Mouse (Mus musculus) lung, postnatal 14 days (tissue): ENCODE measurements around the gene Fndc4.
A peak's percentile ranks its signal among the peaks of the same experiment; 100 is the strongest.

Source experiments
- DNase-seq: peaks from one replicate; pipeline ENCODE4 v3.0.0; 2021

The Fndc4 gene

DNA sequence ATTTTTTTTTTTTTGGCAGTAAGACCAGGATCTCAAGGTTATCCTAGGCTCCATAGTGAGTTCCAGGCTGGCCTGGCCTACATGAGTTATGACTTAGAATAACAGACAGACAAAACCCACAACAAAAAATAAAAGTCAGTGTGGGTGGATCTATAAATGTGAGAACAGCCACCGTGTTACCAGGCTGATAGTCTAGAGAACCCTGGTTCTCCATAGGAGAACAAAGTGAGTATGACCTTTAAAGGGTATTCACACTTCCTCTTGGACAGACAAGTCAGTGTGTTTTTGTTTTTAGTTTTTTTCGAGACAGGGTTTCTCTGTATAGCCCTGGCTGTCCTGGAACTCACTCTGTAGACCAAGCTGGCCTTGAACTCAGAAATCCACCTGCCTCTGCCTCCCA is 39.9 kb downstream of the Fndc4 start:
- no peak for DNase-seq

DNA sequence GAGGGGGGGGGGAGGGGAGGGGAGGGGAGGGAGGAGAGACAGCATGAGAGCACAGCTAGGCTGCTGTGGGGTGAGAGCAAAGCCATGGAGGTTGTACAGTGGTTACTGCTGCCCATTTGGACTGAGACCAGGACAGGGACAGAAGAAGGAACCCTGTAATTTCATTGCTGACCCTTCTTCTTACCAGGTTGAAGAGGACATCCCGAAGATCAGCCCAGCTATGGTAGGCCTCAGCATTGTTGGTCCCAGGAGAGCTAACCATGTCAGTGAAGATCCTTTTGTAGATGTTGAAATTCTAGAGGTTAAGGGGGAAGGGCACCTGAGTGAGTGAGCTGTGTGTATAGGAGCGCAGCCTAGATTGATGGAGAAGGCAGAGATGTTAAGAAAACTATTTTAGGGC is 40.5 kb downstream of the Fndc4 start:
- DNase-seq, result no peak

DNA sequence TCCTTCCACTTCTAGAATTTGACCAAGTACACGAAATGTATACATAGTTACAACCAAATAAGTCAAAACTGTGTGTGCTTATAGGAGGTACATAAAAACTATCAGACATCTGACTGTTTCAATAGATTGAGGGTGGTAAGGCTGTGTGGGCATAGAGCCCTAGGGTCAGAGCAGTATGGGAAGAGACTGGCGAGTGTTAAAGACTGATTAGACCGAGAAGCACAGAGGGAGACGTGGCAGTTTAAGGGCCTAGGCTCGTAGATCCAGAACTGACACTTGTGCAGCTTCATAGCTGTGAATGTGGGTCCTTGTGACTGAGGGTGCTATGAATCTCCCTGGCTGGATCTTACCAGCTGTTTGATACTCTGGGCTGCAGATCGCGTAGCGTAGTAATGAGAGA is 41.0 kb downstream of the Fndc4 start:
- no peak for DNase-seq

DNA sequence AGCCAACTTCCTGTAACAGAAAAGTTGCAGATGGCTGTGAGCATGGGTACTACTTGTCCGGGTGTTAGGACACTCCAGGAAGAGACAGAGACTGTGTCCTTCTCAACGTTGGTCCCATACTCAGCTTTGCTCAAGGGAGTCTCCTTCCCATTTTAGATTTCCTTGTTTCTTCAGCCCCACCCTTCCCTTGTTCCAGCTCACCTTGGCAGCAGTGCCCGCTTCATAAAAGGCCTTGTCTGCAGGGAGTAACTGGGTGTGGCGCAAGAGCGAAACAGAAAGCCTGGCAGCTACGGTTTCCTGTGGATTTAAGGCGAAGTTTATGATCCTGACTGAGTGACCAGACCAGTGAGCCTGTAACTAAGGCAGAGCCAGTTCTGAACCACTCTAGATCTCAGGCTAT is 41.4 kb downstream of the Fndc4 start:
- DNase-seq, result peak; percentile 65

GRCm38 (mm10) chr5:31253806-31254205 is 42.1 kb downstream of the Fndc4 start:
- no peak for DNase-seq

DNA sequence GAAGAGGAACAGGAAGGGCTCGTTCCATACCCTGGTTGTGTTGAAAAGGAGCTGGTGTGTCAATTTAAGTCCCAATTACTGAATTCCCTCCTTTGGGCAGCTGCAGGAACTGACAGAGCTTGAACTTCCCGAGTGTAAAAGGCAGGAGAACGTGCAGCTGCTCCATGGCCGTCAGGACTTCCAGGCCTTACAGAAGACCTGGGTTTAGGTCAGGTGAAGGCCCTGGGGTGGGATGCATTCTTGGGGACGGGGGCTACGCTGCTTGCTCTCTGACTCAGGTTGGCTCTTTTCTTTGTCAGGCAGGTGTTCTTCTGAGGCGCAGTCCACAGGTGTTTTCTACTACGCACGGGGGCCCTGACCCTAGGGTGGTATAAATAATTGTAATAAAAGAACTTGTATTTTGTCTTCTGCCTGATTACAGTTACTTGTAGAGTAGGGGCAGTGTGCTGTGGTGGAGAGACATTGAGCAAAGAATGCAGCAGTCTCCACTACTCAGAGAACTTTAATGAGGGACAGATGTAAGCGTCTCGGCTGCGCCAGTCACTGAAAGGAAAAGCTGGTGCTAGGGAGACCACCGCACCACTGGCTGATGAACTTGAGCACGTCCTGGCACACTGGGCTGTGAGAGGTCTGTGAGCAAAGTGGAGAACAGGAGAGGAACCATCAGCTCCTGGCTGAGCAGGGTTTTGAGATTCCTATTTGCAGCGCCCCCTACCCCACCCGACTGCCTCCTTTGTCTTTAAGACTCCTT is 42.9 kb downstream of the Fndc4 start:
- no peak for DNase-seq

GRCm38 (mm10) chr5:31252151-31252550 is 43.7 kb downstream of the Fndc4 start:
- DNase-seq, result no peak

DNA sequence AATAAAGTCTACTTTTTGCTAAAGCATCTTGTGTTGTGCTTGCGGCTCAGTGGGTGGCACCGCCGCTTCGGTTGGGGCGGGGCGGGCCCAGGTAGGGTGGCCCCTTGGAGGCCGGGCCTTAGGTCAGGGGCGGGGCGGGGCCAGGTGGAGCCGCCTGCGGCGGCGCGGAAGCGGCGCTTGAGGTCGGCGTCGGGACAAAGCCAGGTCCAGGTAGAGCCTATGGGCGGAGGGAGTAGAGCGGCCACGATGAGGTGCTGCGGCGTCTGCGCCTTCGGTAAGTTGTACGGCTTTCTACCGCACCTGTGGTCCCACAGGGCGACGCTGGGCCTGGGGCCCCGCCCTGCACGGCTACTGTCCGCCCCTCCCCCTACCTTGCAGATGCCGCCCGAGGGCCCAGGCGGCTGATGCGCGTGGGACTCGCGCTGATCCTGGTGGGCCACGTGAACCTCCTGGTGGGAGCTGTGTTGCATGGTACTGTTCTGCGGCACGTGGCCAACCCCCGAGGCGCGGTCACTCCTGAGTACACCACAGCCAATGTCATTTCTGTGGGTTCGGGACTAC is 44.3 kb downstream of the Fndc4 start, which contains the start of gene Krtcap3:
Gene Krtcap3 (plus strand): TSS at position 151 of the 561 bp plus-strand sequence.
- DNase-seq, result peak; percentile 61

DNA sequence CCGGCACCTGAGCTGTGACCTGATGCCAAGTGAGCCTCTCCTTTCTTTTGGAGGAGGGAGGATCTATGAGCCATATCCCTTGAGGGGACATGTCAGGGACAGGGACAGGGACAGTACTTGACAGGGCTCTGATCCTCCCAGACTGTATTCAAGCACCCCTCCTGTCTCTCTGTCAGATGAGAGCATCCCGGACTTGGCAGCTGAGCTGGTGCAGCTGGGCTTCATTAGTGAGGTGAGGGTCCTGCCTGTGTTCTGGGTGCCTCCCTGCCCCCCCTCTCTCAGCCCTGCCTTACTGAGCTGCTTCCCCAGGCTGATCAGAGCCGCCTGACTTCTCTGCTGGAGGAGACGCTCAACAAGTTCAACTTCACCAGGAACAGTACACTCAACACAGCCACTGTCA is 45.2 kb downstream of the Fndc4 start:
- no peak for DNase-seq
